Mouse (Mus musculus): Measurements from ENCODE around the gene Rps13.

Rps13 gene

DNA sequence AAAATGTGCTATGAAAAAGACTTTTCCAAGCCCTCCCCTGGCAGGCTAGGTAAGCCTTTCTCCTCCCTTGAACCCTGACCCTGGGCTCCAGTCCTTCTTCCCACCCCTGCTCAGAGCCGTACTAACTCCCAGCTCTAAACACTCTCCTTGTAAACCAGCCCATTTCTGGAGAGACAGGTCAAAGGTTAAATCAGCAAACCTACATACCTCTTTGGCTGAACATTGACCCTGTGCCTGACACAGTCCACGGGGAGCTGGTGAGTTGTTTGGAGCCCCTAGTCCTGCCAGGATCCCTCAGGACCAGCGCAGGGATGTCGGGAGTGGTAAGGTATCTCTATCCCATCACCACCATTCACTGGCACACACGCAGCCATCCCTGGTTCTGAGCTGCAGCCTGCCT lies 41.6 kb downstream of the Rps13 start:
- DNase-seq (ENCODE audit: low spot score in 2 of 2), result no peak

DNA sequence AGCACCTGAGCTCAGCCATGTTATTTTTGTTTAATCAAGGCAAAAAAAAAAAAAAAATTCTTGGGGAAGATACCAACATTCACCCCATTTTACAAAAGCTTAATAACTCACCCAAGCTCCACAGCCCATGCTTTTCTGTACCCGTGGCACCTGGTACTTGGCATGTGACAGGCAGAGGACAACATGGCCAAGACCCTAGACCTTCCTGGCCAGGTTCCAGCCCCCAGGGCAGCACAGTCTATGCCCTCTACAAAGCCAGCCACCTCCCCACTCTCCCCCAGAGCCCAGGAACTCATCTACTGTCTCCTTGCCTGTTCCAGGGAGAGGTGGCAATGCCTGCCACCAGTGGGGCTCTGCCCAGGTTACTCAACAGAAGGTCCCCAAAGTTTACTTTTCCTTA lies 43.4 kb downstream of the Rps13 start:
- no peak for DNase-seq (ENCODE audit: low spot score in 2 of 2)

DNA sequence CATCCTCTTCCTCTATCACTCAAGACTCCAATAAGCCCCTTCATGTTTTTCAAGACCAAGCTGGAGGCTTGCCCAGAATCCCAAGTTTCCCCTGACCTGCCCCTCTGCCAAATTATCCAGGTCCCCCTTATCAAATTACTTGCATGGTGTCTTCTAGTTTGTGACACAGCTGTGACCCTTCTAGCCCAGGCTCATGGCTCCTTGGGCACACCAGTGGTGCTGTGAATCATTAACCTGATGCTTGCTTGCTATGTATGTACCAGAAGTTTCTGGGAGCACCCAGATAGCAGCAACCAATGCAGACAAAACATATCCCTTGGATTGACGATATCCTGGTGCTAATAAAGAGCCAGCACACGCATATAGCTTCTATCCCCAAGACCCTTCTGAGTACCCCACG lies 45.0 kb downstream of the Rps13 start:
- DNase-seq (ENCODE audit: low spot score in 2 of 2), result no peak

DNA sequence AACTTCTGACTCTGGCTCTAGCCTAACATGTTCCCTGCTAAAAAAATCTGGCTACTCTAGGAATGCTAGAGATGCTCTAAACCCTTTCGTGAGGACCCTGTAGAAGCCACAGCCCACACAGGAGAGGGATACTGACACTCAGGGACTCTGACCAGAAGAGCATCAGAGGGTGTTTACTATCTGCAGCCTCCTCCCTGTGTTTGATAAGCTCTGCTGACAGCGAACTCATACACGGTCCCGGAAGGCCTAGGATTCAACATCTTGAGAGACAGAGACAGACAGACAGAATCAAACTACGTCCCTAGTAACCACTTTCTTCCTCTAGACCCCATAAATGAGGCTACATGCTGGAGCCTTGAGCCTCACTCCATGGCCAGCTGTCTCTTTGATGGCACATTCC lies 46.0 kb downstream of the Rps13 start:
- DNase-seq (ENCODE audit: low spot score in 2 of 2), result no peak

DNA sequence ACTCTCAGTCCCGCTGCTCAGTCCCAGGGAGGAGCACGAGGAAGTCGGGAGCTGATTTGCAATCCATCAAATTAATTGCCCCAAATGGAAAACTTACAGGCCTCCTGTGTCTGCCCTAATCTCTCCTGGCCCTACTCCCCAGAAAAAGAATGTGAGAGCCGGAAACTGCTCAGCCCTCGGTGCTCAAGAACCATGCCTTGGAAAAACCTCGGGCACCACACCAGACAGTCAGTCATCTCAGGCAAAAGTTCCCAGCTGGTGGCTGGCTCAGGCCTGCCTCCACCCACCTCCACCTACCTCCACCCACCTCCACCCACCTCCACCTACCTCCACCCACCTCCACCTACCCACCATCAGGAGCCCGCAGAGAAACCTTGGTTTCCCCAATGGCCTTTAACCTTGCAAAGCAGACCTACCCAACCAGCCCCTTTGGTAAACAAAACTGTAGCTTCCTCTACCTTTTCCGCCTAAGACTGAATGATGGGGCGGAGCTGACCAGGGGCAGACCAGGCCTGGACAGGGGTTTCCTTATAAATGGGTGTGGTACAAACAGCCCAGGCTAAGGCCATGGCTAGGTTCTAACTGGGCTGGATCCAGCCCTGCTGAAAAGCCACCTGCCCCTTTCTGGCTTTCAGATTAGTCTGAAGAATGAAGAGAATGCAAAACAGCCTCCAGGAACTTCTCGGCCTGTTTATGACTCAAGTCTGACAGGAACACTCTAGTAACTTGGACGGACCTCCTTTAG lies 47.2 kb downstream of the Rps13 start:
- DNase-seq (ENCODE audit: low spot score in 2 of 2), result no peak

DNA sequence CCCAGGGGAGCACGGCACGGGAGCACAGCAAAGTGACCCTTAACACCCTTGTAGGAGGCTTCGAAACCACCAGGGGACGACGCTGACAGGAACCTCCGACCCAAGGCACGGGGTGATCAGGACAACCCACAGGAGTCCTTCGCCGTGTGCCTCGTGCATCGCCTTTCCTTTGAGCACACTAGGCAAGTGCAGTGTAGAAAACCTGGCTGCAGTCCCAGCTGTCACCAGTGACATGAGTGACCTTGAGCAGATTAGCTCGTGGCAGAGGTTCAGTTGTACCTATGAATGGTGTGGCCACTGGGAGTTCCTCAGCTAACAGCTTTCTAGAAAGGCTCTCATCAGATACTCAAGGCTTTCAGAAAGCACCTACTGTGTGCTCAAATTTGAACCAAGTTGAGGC lies 47.8 kb downstream of the Rps13 start:
- DNase-seq (ENCODE audit: low spot score in 2 of 2), result no peak

DNA sequence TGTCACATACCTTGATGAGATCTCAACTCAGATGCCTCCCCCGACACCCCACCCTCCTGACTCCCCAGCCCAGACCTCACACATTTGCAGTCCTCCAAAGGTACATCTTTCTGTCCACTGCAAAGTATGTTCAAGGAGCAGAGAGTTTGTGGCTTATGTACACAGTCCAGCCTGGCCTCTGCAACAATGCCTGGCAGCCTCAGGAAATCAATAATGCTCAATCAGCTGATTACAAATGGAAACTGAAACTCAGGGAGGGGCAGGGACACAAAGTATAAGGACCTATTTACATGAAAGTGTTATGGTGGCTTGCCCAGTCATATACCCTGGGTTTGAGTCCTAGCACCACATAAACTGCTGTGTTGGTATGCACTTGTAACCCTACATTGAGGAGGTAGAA lies 48.8 kb downstream of the Rps13 start:
- no peak for DNase-seq (ENCODE audit: low spot score in 2 of 2)

DNA sequence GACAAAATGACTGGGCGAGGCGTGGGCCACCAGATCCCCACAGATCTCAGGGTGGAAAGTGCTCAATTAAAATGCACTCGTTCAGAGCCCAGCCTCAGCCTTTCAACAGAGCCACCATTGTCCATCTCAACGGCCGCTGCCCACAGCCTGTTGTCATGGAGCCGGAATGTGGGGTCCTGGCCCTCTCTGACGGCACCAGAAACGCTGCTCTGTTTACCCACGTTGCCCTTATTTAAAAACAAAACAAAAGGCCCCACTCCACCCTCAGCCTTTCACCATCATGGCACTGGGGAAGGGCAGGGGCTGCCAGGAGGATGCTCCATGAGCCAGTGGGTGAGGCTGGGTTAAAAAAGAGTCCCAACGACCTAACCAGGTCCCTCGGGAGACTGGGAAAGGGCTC lies 51.2 kb downstream of the Rps13 start:
- peak in 1 of 2 experiments; percentile 12 for DNase-seq (ENCODE audit: low spot score in 2 of 2)

Measured in frontal cortex, postnatal 14 days (tissue).